Mouse (Mus musculus): Measurements from ENCODE around the gene C2cd6.

DNA sequence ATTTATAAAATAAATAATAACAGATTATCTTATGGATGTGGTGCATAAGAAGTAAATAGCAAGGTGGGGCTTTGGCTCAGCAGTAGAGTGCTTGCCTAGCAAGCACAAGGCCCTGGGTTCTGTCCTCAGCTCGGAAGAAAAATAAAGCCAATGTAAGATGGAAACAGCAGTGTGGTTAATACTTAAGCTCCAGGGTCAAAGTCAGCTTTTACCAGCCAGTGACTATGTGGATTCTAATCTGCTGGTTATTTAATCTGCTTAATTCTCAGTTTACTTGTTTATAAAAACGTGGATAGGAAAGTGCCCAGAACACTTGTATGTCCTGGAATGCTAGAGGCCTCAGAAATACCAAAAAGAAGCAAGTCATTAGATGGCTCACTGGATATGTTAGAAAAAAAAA, 37.7 kb downstream of the C2cd6 start:
- TF ChIP-seq MYOD1 (IDR thresholded peaks at IDR 0.05; ENCODE audit: control insufficient read depth in 1 of 3, insufficient read length in 2 of 3, low read depth in 2 of 3) (no peak), CEBPB (IDR thresholded peaks at IDR 0.05; ENCODE audit: insufficient read depth, poor library complexity, severe bottlenecking) (no peak), TCF12 (IDR thresholded peaks at IDR 0.05; ENCODE audit: insufficient read depth, poor library complexity, severe bottlenecking) (no peak), POLR2AphosphoS2 (IDR thresholded peaks at IDR 0.05; ENCODE audit: insufficient read length, low read depth) (no peak), MAX (IDR thresholded peaks at IDR 0.05; ENCODE audit: low read depth) (no peak), POLR2A (IDR thresholded peaks at IDR 0.05; ENCODE audit: insufficient read length, low read depth) (no peak), USF1 (IDR thresholded peaks at IDR 0.05; ENCODE audit: low read depth) (no peak)
